Mouse (Mus musculus) hindbrain, embryonic 16.5 days (tissue): Measurements from ENCODE around the gene Cap2. TPM values are rescaled to one million over a fixed set of nuclear protein-coding genes. Genes with fewer than 3 reads are reported as not detected.

Experiments
- ATAC-seq: fragments of 200-750 bp; cut with Nextera tagmentation; 2 replicates; pipeline ENCODE4 v1.8.0; 2017; ENCODE audit warnings: moderate TSS enrichment, moderate library complexity
- H3K27ac ChIP-seq: fragments of 300-500 bp; sonication (generic); 2 replicates; pipeline ENCODE4 v1.5.1; 2014; ENCODE audit warnings: low read depth, mild to moderate bottlenecking, control low read depth, low read length, moderate library complexity
- H3K27me3 ChIP-seq: fragments of 300-500 bp; sonication (generic); replicated peaks from 2 replicates; pipeline ENCODE4 v1.6.1; 2014; ENCODE audit warnings: low read length; ENCODE audit not compliant: control insufficient read depth, insufficient read depth
- H3K36me3 ChIP-seq: fragments of 300-500 bp; sonication (generic); 2 replicates; pipeline ENCODE4 v1.6.1; 2014; ENCODE audit warnings: mild to moderate bottlenecking, low read length, moderate library complexity, mixed read lengths; ENCODE audit not compliant: control insufficient read depth, insufficient read depth
- H3K4me1 ChIP-seq: fragments of 300-500 bp; sonication (generic); 2 replicates; pipeline ENCODE4 v1.6.1; 2014; ENCODE audit warnings: low read depth, low read length; ENCODE audit not compliant: control insufficient read depth, insufficient read depth
- H3K4me2 ChIP-seq: fragments of 300-500 bp; sonication (generic); 2 replicates; pipeline ENCODE4 v1.6.1; 2014; ENCODE audit warnings: mild to moderate bottlenecking, low read length, control low read depth, moderate library complexity
- H3K4me3 ChIP-seq: fragments of 300-500 bp; sonication (generic); 2 replicates; pipeline ENCODE4 v1.5.1; 2014; ENCODE audit warnings: mild to moderate bottlenecking, low read length, control low read depth, moderate library complexity
- H3K9ac ChIP-seq: fragments of 300-500 bp; sonication (generic); 2 replicates; pipeline ENCODE4 v1.6.1; 2014; ENCODE audit warnings: low read depth, mild to moderate bottlenecking, control low read depth, low read length, moderate library complexity
- H3K9me3 ChIP-seq: fragments of 300-500 bp; sonication (generic); 2 replicates; pipeline ENCODE4 v1.6.1; 2014; ENCODE audit warnings: mild to moderate bottlenecking, low read length, moderate library complexity; ENCODE audit not compliant: control insufficient read depth
- WGBS: fragments of 180-500 bp; shearing (Covaris S2); extraction: QIAGEN DNeasy Blood & Tissue Kit; methylation state at CpG from one replicate; pipeline ENCODE4 v1.1.7; 2014; 5-methylcytosine and 5-hydroxymethylcytosine counted together
- polyA plus RNA-seq: library from polyadenylated mRNA; unstranded; fragments of >200 nt; fragmentation: Nextera tagmentation; extraction: Ambion mirVana; gene quantifications from 2 replicates; pipeline ENCODE4 v1.2.1, GENCODE M21; 2015

The Cap2 gene
- polyA plus RNA-seq, 1 experiment from 2014 or later: 12.9 TPM

GRCm38 (mm10) chr13:46674601-46675000, 173.0 kb downstream of the Cap2 start:
- no peak overlapping the region for H3K9ac ChIP-seq
- H3K4me3 ChIP-seq: no peak overlapping the region
- no peaks in the 10 kb centered on the region for H3K9me3 ChIP-seq
- H3K4me2 ChIP-seq: no peak overlapping the region
- H3K27me3 ChIP-seq: no peaks in the 10 kb centered on the region
- no peak overlapping the region for H3K27ac ChIP-seq
- no peak for ATAC-seq
- H3K36me3 ChIP-seq: peaks cover 28% of the 10 kb centered on the region
- peaks cover 9% of the 10 kb centered on the region for H3K4me1 ChIP-seq
- 88% methylated on average over 2 of the region's 2 CpGs for WGBS

GRCm38 (mm10) chr13:46677721-46678120, 176.1 kb downstream of the Cap2 start:
- Histone ChIP-seq H3K27ac (no peak overlapping the region), H3K36me3 (peaks cover 24% of the 10 kb centered on the region), H3K27me3 (no peaks in the 10 kb centered on the region), H3K4me1 (no peaks in the 10 kb centered on the region), H3K4me2 (no peak overlapping the region), H3K9ac (no peak overlapping the region), H3K9me3 (no peaks in the 10 kb centered on the region), H3K4me3 (no peak overlapping the region)
- WGBS: 87% methylated on average over 4 of the region's 4 CpGs
- ATAC-seq: no peak

- no peaks in the 10 kb centered on the region for H3K9me3 ChIP-seq
- no peaks in the 10 kb centered on the region for H3K4me1 ChIP-seq
- H3K27ac ChIP-seq: no peak overlapping the region
- no peak overlapping the region for H3K9ac ChIP-seq
- no peak overlapping the region for H3K4me3 ChIP-seq
- no peak overlapping the region for H3K4me2 ChIP-seq
- no peaks in the 10 kb centered on the region for H3K27me3 ChIP-seq
- WGBS: 77% methylated on average over 2 of the region's 2 CpGs
- peaks cover 18% of the 10 kb centered on the region for H3K36me3 ChIP-seq
- ATAC-seq: no peak
These were observed 181.3 kb downstream of the Cap2 start for GRCm38 (mm10) chr13:46682921-46683320.

- 95% methylated on average over 1 of the region's 1 CpGs for WGBS
- ATAC-seq: no peak
- no peaks in the 10 kb centered on the region for H3K27me3 ChIP-seq
- H3K27ac ChIP-seq: no peak overlapping the region
- H3K4me1 ChIP-seq: no peaks in the 10 kb centered on the region
- H3K9me3 ChIP-seq: no peaks in the 10 kb centered on the region
- H3K36me3 ChIP-seq: peaks cover 18% of the 10 kb centered on the region
- no peak overlapping the region for H3K4me3 ChIP-seq
- H3K4me2 ChIP-seq: no peak overlapping the region
- H3K9ac ChIP-seq: no peak overlapping the region
These were observed 181.7 kb downstream of the Cap2 start for GRCm38 (mm10) chr13:46683370-46683769.

GRCm38 (mm10) chr13:46690559-46691241, 189.1 kb downstream of the Cap2 start:
- Histone ChIP-seq H3K27me3 (no peaks in the 10 kb centered on the region), H3K4me2 (no peak overlapping the region), H3K36me3 (peaks cover 14% of the 10 kb centered on the region), H3K4me1 (no peaks in the 10 kb centered on the region), H3K9me3 (no peaks in the 10 kb centered on the region), H3K27ac (no peak overlapping the region), H3K9ac (no peak overlapping the region), H3K4me3 (no peak overlapping the region)
- no peak for ATAC-seq
- 92% methylated on average over 4 of the region's 4 CpGs for WGBS

- 56% methylated on average over 1 of the region's 1 CpGs for WGBS
- Histone ChIP-seq H3K4me2 (no peak overlapping the region), H3K36me3 (peaks cover 11% of the 10 kb centered on the region), H3K9me3 (no peaks in the 10 kb centered on the region), H3K4me1 (no peaks in the 10 kb centered on the region), H3K27ac (no peak overlapping the region), H3K9ac (no peak overlapping the region), H3K27me3 (no peaks in the 10 kb centered on the region), H3K4me3 (no peak overlapping the region)
- no peak for ATAC-seq
These were observed 193.8 kb downstream of the Cap2 start for GRCm38 (mm10) chr13:46695296-46695908.

- no peak overlapping the region for H3K9ac ChIP-seq
- 94% methylated on average over 1 of the region's 1 CpGs for WGBS
- peaks cover 13% of the 10 kb centered on the region for H3K36me3 ChIP-seq
- H3K4me3 ChIP-seq: no peak overlapping the region
- no peak overlapping the region for H3K27ac ChIP-seq
- H3K4me2 ChIP-seq: no peak overlapping the region
- no peak for ATAC-seq
- H3K4me1 ChIP-seq: no peaks in the 10 kb centered on the region
- no peaks in the 10 kb centered on the region for H3K9me3 ChIP-seq
- no peaks in the 10 kb centered on the region for H3K27me3 ChIP-seq
These were observed 194.3 kb downstream of the Cap2 start for GRCm38 (mm10) chr13:46695932-46696331.

- 93% methylated on average over 2 of the region's 2 CpGs for WGBS
- no peak overlapping the region for H3K27ac ChIP-seq
- H3K36me3 ChIP-seq: peaks cover 13% of the 10 kb centered on the region
- no peak overlapping the region for H3K4me3 ChIP-seq
- no peak overlapping the region for H3K9ac ChIP-seq
- no peak for ATAC-seq
- no peaks in the 10 kb centered on the region for H3K27me3 ChIP-seq
- no peaks in the 10 kb centered on the region for H3K9me3 ChIP-seq
- no peaks in the 10 kb centered on the region for H3K4me1 ChIP-seq
- no peak overlapping the region for H3K4me2 ChIP-seq
These were observed 195.1 kb downstream of the Cap2 start for GRCm38 (mm10) chr13:46696788-46697187.

GRCm38 (mm10) chr13:46699372-46699771, 197.7 kb downstream of the Cap2 start:
- Histone ChIP-seq H3K9me3 (no peaks in the 10 kb centered on the region), H3K27me3 (no peaks in the 10 kb centered on the region), H3K4me1 (no peaks in the 10 kb centered on the region), H3K4me3 (no peak overlapping the region), H3K9ac (no peak overlapping the region), H3K27ac (no peak overlapping the region), H3K4me2 (no peak overlapping the region), H3K36me3 (peaks cover 6% of the 10 kb centered on the region)
- WGBS: 98% methylated on average over 1 of the region's 1 CpGs
- no peak for ATAC-seq
